Mouse (Mus musculus): ENCODE measurements around the gene Nppa. TPM values are rescaled to one million over a fixed set of nuclear protein-coding genes. Genes with fewer than 3 reads are reported as not detected.

Nppa gene
- polyA plus RNA-seq, 1 experiment, result 0.32 TPM

DNA sequence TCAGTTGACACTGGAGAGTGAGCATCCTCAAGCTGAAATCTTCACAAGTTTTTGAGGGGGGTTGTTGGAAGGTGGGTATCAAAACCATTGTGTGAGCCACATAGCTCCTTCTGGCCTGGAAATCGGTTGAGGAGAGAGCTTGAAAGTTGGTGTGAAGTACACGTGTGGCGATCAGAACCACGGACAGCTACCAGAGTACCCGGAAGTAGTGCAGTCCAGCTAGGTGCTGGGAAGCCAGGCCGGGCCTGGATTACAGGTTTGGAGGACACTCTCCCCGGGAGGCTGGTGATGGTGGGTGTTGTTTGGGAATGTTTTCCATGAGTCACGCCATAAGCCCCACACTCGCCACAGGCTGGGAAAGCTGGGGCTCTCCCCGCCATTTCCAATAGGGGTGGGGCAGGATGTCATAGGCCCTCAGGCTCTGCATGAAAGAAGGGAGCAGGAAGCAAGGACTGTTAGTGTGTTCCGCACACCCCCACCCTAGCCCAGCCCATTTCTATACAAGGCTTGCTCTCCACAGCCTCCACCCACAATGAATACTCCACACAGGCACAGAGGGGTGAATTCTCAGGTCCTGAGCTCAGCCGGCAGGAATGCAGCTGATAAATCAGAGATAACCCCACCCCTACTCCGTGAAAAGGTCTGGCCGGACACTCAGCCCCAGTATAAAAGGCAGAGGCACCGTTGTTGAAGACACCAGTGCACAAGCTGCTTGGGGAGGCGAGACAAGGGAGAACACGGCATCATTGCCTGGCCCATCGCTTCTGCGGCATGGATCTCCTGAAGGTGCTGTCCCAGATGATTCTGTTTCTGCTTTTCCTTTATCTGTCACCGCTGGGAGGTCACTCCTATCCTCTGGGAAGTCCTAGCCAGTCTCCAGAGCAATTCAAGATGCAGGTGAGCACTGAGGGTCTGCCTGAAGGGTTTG, 15.1 kb upstream of the Nppa start, which contains the start of gene Nppb:
TSS of gene Nppb (plus strand) at position 584 of the 928 bp plus-strand sequence.
- no peak for TF ChIP-seq POLR2A (IDR thresholded peaks at IDR 0.05; ENCODE audit: low read depth, low read length)
- TF ChIP-seq CTCF (IDR thresholded peaks at IDR 0.05; ENCODE audit: extremely low read depth, insufficient read depth, insufficient read length, insufficient replicate concordance), result no peak
- Histone ChIP-seq H3K27me3 (ENCODE audit: control insufficient read depth, insufficient read depth, low read length) (no peaks in the 10 kb centered on the region), H3K27ac (ENCODE audit: insufficient read depth, low read length) (no peak within 1 kb of the TSS), H3K36me3 (ENCODE audit: control insufficient read depth, insufficient read depth, low read length) (no peaks in the 10 kb centered on the region), H3K4me3 (ENCODE audit: extremely low read depth, insufficient read depth, insufficient read length) (no peak within 1 kb of the TSS), H3K4me1 (ENCODE audit: control insufficient read depth, insufficient read depth, insufficient read length) (no peaks in the 10 kb centered on the region)
- DNase-seq (ENCODE audit: low read depth in 1 of 2, low spot score in 2 of 2), result no peak
- 31% methylated on average over 20 of the region's 20 CpGs for WGBS

DNA sequence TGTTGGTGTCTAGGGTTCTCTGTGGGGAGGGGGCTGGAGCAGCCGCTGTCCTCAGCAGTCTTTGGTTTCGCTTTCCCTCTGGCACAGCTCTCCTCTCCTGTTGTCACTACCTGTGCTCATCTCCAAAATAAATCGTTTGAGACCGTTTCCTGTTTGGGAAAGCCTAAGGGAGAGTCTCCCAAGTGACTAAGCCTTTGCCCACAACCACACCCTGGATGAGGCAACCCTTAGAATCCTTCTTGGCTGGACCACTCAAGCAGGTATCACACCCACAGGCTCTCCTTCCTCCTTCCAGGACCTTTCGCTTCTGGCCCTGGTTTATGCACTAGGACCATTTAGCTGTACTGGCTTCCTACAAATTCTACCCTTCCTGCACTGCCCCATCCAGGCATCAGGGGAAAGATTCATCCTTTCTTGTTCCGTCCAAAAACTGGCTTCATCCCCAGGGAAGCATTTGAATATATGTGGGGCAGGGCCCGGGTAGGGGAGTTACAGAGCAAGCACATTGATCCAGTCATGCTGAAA, 6.9 kb upstream of the Nppa start:
- no peaks in the 10 kb centered on the region for H3K36me3 ChIP-seq (ENCODE audit: control insufficient read depth, insufficient read depth, low read length)
- WGBS, result 60% methylated on average over 7 of the region's 7 CpGs
- H3K27ac ChIP-seq (ENCODE audit: insufficient read depth, low read length), result no peak overlapping the region
- no peaks in the 10 kb centered on the region for H3K4me1 ChIP-seq (ENCODE audit: control insufficient read depth, insufficient read depth, insufficient read length)
- no peaks in the 10 kb centered on the region for H3K27me3 ChIP-seq (ENCODE audit: control insufficient read depth, insufficient read depth, low read length)
- H3K4me3 ChIP-seq (ENCODE audit: extremely low read depth, insufficient read depth, insufficient read length), result no peak overlapping the region
- no peak for DNase-seq (ENCODE audit: low read depth in 1 of 2, low spot score in 2 of 2)
- TF ChIP-seq POLR2A (IDR thresholded peaks at IDR 0.05; ENCODE audit: low read depth, low read length) (no peak), CTCF (IDR thresholded peaks at IDR 0.05; ENCODE audit: extremely low read depth, insufficient read depth, insufficient read length, insufficient replicate concordance) (no peak)

DNA sequence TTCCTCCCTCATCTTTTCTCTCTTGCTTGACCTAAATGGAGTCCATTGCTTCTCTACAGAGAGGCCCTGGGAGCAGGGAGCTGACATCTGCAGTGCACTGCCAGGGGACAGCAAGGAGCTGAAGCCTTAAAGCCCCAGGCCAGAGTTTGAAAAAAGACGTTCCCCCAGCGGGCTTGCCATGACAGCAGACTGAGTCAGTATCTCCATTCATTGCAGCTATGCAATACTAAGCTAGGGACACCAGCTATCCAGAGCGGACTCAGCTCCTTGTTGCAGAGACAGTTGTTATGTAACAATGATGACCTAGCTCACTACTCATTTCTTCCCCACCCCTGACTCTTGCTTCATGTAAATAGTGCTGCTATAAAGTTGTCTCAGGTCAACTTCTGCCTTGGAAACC, 5.2 kb upstream of the Nppa start:
- WGBS, result 88% methylated on average over 3 of the region's 3 CpGs
- TF ChIP-seq POLR2A (IDR thresholded peaks at IDR 0.05; ENCODE audit: low read depth, low read length) (no peak), CTCF (IDR thresholded peaks at IDR 0.05; ENCODE audit: extremely low read depth, insufficient read depth, insufficient read length, insufficient replicate concordance) (no peak)
- DNase-seq (ENCODE audit: low read depth in 1 of 2, low spot score in 2 of 2), result no peak
- H3K4me1 ChIP-seq (ENCODE audit: control insufficient read depth, insufficient read depth, insufficient read length), result no peaks in the 10 kb centered on the region
- H3K36me3 ChIP-seq (ENCODE audit: control insufficient read depth, insufficient read depth, low read length), result no peaks in the 10 kb centered on the region
- H3K27me3 ChIP-seq (ENCODE audit: control insufficient read depth, insufficient read depth, low read length), result no peaks in the 10 kb centered on the region
- no peak overlapping the region for H3K4me3 ChIP-seq (ENCODE audit: extremely low read depth, insufficient read depth, insufficient read length)
- no peak overlapping the region for H3K27ac ChIP-seq (ENCODE audit: insufficient read depth, low read length)

DNA sequence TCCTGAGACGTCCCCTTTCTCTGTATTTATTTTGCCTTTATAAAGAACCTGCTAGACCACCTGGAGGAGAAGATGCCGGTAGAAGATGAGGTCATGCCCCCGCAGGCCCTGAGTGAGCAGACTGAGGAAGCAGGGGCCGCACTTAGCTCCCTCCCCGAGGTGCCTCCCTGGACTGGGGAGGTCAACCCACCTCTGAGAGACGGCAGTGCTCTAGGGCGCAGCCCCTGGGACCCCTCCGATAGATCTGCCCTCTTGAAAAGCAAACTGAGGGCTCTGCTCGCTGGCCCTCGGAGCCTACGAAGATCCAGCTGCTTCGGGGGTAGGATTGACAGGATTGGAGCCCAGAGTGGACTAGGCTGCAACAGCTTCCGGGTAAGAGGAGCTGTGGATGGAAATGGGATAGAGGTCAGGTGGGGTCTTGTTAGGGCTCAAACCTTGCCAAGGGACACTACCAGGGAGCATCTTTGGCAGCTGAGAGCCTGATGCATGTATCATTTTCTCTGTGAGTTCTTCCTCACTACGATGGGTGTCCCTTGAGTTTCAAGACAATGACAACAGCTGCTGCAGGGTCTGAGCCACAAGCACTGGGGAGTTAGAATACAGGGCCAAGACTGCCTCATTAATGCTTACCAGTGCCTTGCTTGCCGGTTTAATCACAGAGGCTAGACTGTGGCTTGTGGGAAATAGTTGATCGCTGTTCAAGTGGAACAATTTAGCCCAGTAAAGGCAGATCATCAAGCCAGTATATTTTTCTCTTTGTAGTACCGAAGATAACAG, 679 bp downstream of the Nppa start:
- no peaks in the 10 kb centered on the region for H3K4me1 ChIP-seq (ENCODE audit: control insufficient read depth, insufficient read depth, insufficient read length)
- DNase-seq (ENCODE audit: low read depth in 1 of 2, low spot score in 2 of 2), result no peak
- H3K36me3 ChIP-seq (ENCODE audit: control insufficient read depth, insufficient read depth, low read length), result peaks cover 7% of the 10 kb centered on the region
- no peak overlapping the region for H3K4me3 ChIP-seq (ENCODE audit: extremely low read depth, insufficient read depth, insufficient read length)
- H3K27ac ChIP-seq (ENCODE audit: insufficient read depth, low read length), result no peak overlapping the region
- TF ChIP-seq CTCF (IDR thresholded peaks at IDR 0.05; ENCODE audit: extremely low read depth, insufficient read depth, insufficient read length, insufficient replicate concordance), result no peak
- no peak for TF ChIP-seq POLR2A (IDR thresholded peaks at IDR 0.05; ENCODE audit: low read depth, low read length)
- H3K27me3 ChIP-seq (ENCODE audit: control insufficient read depth, insufficient read depth, low read length), result no peaks in the 10 kb centered on the region
- WGBS, result 83% methylated on average over 17 of the region's 17 CpGs

DNA sequence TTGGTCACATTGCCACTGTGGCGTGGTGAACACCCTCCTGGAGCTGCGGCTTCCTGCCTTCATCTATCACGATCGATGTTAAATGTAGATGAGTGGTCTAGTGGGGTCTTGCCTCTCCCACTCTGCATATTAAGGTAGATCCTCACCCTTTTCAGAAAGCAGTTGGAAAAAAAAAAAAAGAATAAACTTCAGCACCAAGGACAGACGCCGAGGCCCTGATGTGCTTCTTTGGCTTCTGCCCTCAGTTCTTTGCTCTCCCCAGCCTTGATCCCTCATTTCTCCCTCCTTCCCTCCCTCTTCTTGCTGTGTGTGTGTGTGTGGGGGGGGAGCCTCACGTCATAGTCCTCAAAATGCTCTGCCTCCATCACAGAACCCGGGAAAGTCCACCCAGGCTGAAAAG, 1.3 kb downstream of the Nppa start:
- H3K27me3 ChIP-seq (ENCODE audit: control insufficient read depth, insufficient read depth, low read length), result no peaks in the 10 kb centered on the region
- H3K27ac ChIP-seq (ENCODE audit: insufficient read depth, low read length), result no peak overlapping the region
- 47% methylated on average over 8 of the region's 8 CpGs for WGBS
- no peak for DNase-seq (ENCODE audit: low read depth in 1 of 2, low spot score in 2 of 2)
- no peak overlapping the region for H3K4me3 ChIP-seq (ENCODE audit: extremely low read depth, insufficient read depth, insufficient read length)
- peaks cover 12% of the 10 kb centered on the region for H3K36me3 ChIP-seq (ENCODE audit: control insufficient read depth, insufficient read depth, low read length)
- no peak for TF ChIP-seq POLR2A (IDR thresholded peaks at IDR 0.05; ENCODE audit: low read depth, low read length)
- TF ChIP-seq CTCF (IDR thresholded peaks at IDR 0.05; ENCODE audit: extremely low read depth, insufficient read depth, insufficient read length, insufficient replicate concordance), result no peak
- no peaks in the 10 kb centered on the region for H3K4me1 ChIP-seq (ENCODE audit: control insufficient read depth, insufficient read depth, insufficient read length)

DNA sequence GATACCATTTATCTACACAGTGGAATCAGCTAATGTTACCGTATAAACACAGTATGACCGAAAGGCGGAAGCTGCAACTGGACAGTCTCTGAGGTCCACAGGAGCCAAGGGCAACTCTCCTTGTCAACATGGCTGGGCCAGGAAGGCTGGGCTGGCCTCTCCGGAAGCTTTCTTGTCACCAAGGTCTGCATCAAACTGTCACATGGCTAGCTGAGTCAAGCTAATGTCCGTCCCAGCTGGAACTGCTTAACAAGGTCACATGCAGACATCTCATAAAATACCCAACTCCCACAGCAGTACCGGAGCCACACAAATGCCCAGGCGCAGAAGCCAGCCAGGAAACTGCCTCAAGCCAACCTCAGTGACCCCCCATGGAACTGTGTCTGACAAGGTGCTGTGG, 3.8 kb downstream of the Nppa start:
- no peaks in the 10 kb centered on the region for H3K27me3 ChIP-seq (ENCODE audit: control insufficient read depth, insufficient read depth, low read length)
- no peak overlapping the region for H3K4me3 ChIP-seq (ENCODE audit: extremely low read depth, insufficient read depth, insufficient read length)
- 93% methylated on average over 7 of the region's 7 CpGs for WGBS
- TF ChIP-seq CTCF (IDR thresholded peaks at IDR 0.05; ENCODE audit: extremely low read depth, insufficient read depth, insufficient read length, insufficient replicate concordance), result no peak
- no peak for TF ChIP-seq POLR2A (IDR thresholded peaks at IDR 0.05; ENCODE audit: low read depth, low read length)
- no peak overlapping the region for H3K27ac ChIP-seq (ENCODE audit: insufficient read depth, low read length)
- no peaks in the 10 kb centered on the region for H3K4me1 ChIP-seq (ENCODE audit: control insufficient read depth, insufficient read depth, insufficient read length)
- DNase-seq (ENCODE audit: low read depth in 1 of 2, low spot score in 2 of 2), result no peak
- peaks cover 21% of the 10 kb centered on the region for H3K36me3 ChIP-seq (ENCODE audit: control insufficient read depth, insufficient read depth, low read length)
